Mouse (Mus musculus) cerebellum, adult 2 months (tissue): ENCODE results near the gene Actn2. TPM values are rescaled to one million over a fixed set of nuclear protein-coding genes. Genes with fewer than 3 reads are reported as not detected.

Experiments used
- DNase-seq, 2 experiments: peaks; one replicate each; pipeline ENCODE4 v3.0.0; 2021
- H3K27ac ChIP-seq: fragments of 200-500 bp; 2 replicates; pipeline ENCODE4 v1.5.1; 2012; ENCODE audit warnings: low read length, control low read depth, inconsistent platforms; ENCODE audit not compliant: insufficient read depth
- H3K27me3 ChIP-seq: fragments of 200-500 bp; 2 replicates; pipeline ENCODE4 v1.6.1; 2012; ENCODE audit warnings: inconsistent platforms, mild to moderate bottlenecking, low read length, moderate library complexity; ENCODE audit not compliant: control insufficient read depth, insufficient read depth
- H3K4me1 ChIP-seq: fragments of 200-500 bp; 2 replicates; pipeline ENCODE4 v1.6.1; 2011; ENCODE audit warnings: low read length; ENCODE audit not compliant: control insufficient read depth, insufficient read depth
- H3K4me3 ChIP-seq: fragments of 200-500 bp; replicated peaks from 2 replicates; pipeline ENCODE3; 2011; ENCODE audit warnings: mild to moderate bottlenecking, low read depth, low read length, control low read depth; ENCODE audit not compliant: insufficient read depth
- CTCF ChIP-seq: fragments of 200-500 bp; IDR thresholded peaks from 2 replicates; pipeline ENCODE4 v1.5.1; 2011; ENCODE audit warnings: low read depth, mild to moderate bottlenecking, control low read depth, low read length, moderate library complexity, borderline replicate concordance; ENCODE audit not compliant: insufficient read depth
- POLR2A ChIP-seq: fragments of 200-500 bp; IDR thresholded peaks from 2 replicates; pipeline ENCODE4 v1.6.1; 2011; ENCODE audit warnings: low read length, control low read depth, borderline replicate concordance; ENCODE audit not compliant: insufficient read depth
- WGBS: fragments of 180-500 bp; shearing (Covaris S2); methylation state at CpG from one replicate; pipeline ENCODE4 v1.1.7; 2018; 5-methylcytosine and 5-hydroxymethylcytosine counted together
- polyA plus RNA-seq: library from polyadenylated mRNA; depleted of rRNA; stranded (reverse); fragments of >200 nt; gene quantifications from 2 replicates; pipeline ENCODE4 v1.2.3, GENCODE M21; 2012

Actn2 gene
- polyA plus RNA-seq, 1 experiment, result 1.8 TPM

GRCm38 (mm10) chr13:12297777-12298176 is 42.8 kb downstream of the Actn2 start:
- H3K27me3 ChIP-seq, result no peaks in the 10 kb centered on the region
- no peak for DNase-seq
- H3K27ac ChIP-seq, result no peak overlapping the region
- 86% methylated on average over 6 of the region's 6 CpGs for WGBS
- H3K4me3 ChIP-seq, result no peak overlapping the region
- no peaks in the 10 kb centered on the region for H3K4me1 ChIP-seq
- TF ChIP-seq POLR2A, result no peak
- no peak for TF ChIP-seq CTCF

DNA sequence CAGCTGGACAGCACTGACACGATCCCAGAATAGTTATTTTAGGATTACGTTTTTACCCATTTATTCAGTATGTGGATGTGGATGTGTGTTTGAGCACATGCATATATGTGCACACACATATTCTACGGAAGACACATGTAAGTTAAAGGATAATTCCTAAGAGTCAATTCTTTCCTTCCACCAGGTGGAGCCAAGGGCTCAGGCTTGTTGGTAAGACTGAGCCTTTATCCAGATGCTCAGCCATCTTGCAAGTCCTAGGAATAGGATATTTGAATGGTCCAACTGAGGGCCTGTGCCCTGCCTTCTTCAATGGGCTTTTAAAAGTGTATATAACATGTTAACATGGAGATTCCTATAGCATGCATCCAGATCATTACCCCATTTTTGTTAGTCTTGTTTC is 43.9 kb downstream of the Actn2 start:
- Histone ChIP-seq H3K4me1 (no peaks in the 10 kb centered on the region), H3K27ac (no peak overlapping the region), H3K27me3 (no peaks in the 10 kb centered on the region), H3K4me3 (no peak overlapping the region)
- 84% methylated on average over 3 of the region's 3 CpGs for WGBS
- DNase-seq, result no peak
- TF ChIP-seq POLR2A (no peak), CTCF (0 out of 2 replicates have a peak, but pooled peaks have one; percentile 17)

- 74% methylated on average over 7 of the region's 7 CpGs for whole genome bisulfite sequencing
- Histone ChIP-seq H3K4me3 (no peak overlapping the region), H3K4me1 (no peaks in the 10 kb centered on the region), H3K27ac (no peak overlapping the region), H3K27me3 (no peaks in the 10 kb centered on the region)
- no peak for DNase-seq
- TF ChIP-seq POLR2A, result no peak
Observed at GRCm38 (mm10) chr13:12293810-12294209, 46.8 kb downstream of the Actn2 start.

- H3K27ac ChIP-seq, result no peak overlapping the region
- DNase-seq, result no peak
- TF ChIP-seq POLR2A, result no peak
- TF ChIP-seq CTCF, result no peak
- H3K4me3 ChIP-seq, result no peak overlapping the region
- WGBS, result 95% methylated on average over 7 of the region's 7 CpGs
- no peaks in the 10 kb centered on the region for H3K27me3 ChIP-seq
- no peaks in the 10 kb centered on the region for H3K4me1 ChIP-seq
Observed at GRCm38 (mm10) chr13:12290700-12291099, 49.9 kb downstream of the Actn2 start.

DNA sequence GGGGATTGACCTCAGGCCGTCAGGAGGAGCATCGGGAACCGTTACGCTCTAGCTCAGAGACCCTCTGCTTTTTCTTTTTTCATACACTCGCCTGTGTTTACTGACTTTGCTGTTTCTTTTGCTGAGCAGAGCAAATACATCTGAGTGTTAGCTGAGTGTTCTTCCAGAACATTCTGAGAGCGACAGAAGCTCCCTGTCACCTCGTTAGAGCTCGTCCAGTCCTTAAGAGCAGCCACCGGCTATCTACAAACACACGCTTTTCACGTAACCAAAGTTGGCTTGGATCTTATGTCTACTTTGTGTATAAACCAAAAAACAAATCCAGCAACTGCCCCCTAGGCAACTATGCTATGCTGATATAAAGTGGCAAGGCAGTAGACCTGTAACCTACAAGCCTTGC is 56.0 kb downstream of the Actn2 start:
- H3K4me3 ChIP-seq, result no peak overlapping the region
- no peak for DNase-seq
- no peak overlapping the region for H3K27ac ChIP-seq
- H3K27me3 ChIP-seq, result no peaks in the 10 kb centered on the region
- H3K4me1 ChIP-seq, result no peaks in the 10 kb centered on the region
- WGBS, result 93% methylated on average over 11 of the region's 11 CpGs
- TF ChIP-seq CTCF (no peak), POLR2A (no peak)

DNA sequence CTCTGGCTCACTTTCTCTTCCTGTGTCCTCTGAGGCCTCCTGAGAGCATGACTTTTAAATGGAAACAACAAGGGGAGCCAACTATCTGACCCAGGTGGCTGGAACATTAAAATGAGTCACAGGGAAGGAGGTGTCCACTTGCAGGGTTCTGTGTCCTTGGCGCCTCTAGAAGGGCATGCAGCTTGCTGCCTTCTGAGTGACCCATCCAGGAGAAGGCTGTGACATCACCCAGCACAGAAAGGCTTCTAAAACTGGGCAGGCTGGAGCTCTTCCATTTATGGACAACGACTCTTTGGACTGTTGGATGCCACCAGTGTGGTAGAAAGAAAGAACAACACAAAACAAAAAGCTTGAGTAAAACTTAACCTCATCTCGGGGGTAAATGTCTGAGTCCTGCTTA is 56.7 kb downstream of the Actn2 start:
- TF ChIP-seq POLR2A (no peak), CTCF (no peak)
- 77% methylated on average over 3 of the region's 3 CpGs for WGBS
- Histone ChIP-seq H3K27me3 (no peaks in the 10 kb centered on the region), H3K27ac (no peak overlapping the region), H3K4me3 (no peak overlapping the region), H3K4me1 (no peaks in the 10 kb centered on the region; the same call in 1 of the 2 replicates)
- no peak for DNase-seq

DNA sequence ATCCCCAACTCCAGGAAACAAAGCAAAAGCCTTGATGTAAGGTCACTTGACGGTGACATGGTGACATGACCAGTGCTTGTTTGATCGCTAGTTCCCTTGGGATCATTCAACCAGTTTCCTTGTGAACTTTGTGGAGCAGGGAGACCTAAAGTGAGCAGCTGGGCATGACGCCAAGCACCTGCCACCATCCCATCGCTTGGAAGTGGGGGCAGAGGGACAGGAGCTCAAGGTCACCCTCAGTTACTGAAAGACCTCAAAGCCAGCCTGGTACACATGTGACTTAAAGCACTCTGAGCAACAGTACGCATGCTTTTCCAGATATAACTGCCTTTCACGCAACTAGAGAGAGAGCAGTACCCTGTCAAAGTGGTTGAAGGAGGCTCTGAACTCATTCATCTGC is 65.8 kb downstream of the Actn2 start:
- WGBS, result 61% methylated on average over 6 of the region's 6 CpGs
- no peak overlapping the region for H3K27ac ChIP-seq
- H3K4me1 ChIP-seq, result no peaks in the 10 kb centered on the region; the same call in 1 of the 2 replicates
- H3K27me3 ChIP-seq, result no peaks in the 10 kb centered on the region
- no peak overlapping the region for H3K4me3 ChIP-seq
- no peak for TF ChIP-seq CTCF
- TF ChIP-seq POLR2A, result no peak
- DNase-seq, result no peak

GRCm38 (mm10) chr13:12274220-12274619 is 66.3 kb downstream of the Actn2 start:
- 87% methylated on average over 4 of the region's 4 CpGs for WGBS
- Histone ChIP-seq H3K27me3 (no peaks in the 10 kb centered on the region), H3K4me1 (no peaks in the 10 kb centered on the region; the same call in 1 of the 2 replicates), H3K4me3 (no peak overlapping the region), H3K27ac (no peak overlapping the region)
- DNase-seq, result no peak
- TF ChIP-seq POLR2A, result no peak
- TF ChIP-seq CTCF, result no peak
